Mouse (Mus musculus) large intestine, adult 2 months (tissue): ENCODE results near the gene Elf5. TPM values are rescaled to one million over a fixed set of nuclear protein-coding genes. Genes with fewer than 3 reads are reported as not detected.

Source experiments
- DNase-seq: peaks from one replicate; pipeline ENCODE4 v3.0.0-alpha.2; 2012; ENCODE audit warnings: low read depth, low spot score
- WGBS: fragments of 180-500 bp; shearing (Covaris S2); methylation state at CpG from one replicate; pipeline ENCODE4 v1.1.7; 2018; 5-methylcytosine and 5-hydroxymethylcytosine counted together
- polyA plus RNA-seq: library from polyadenylated mRNA; depleted of rRNA; stranded (reverse); fragments of >200 nt; gene quantifications from 2 replicates; pipeline ENCODE4 v1.2.3, GENCODE M21; 2012

Elf5 gene
- polyA plus RNA-seq, 1 experiment = 0.09 TPM

- no peak for DNase-seq
Observed at GRCm38 (mm10) chr2:103466272-103466671, 54.8 kb downstream of the Elf5 start.

GRCm38 (mm10) chr2:103466984-103467588, 55.6 kb downstream of the Elf5 start:
- peak; percentile 55 for DNase-seq
- WGBS = 34% methylated on average over 10 of the region's 10 CpGs

More at GRCm38 (mm10) chr2:103466272-103466671, 54.8 kb downstream of the Elf5 start:
- WGBS = 73% methylated on average over 3 of the region's 3 CpGs

- 96% methylated on average over 3 of the region's 3 CpGs for WGBS
- DNase-seq = no peak
Observed at GRCm38 (mm10) chr2:103473362-103473761, 61.9 kb downstream of the Elf5 start.

- 89% methylated on average over 2 of the region's 2 CpGs for WGBS
Observed at GRCm38 (mm10) chr2:103476180-103476579, 64.7 kb downstream of the Elf5 start.

GRCm38 (mm10) chr2:103476657-103477056, 65.2 kb downstream of the Elf5 start:
- no peak for DNase-seq
- WGBS = 86% methylated on average over 11 of the region's 11 CpGs

More at GRCm38 (mm10) chr2:103476180-103476579, 64.7 kb downstream of the Elf5 start:
- DNase-seq = no peak

- DNase-seq = peak; percentile 51
- WGBS = 33% methylated on average over 4 of the region's 4 CpGs
Observed at GRCm38 (mm10) chr2:103477456-103477855, 66.0 kb downstream of the Elf5 start.

- DNase-seq = no peak
Observed at GRCm38 (mm10) chr2:103478326-103478725, 66.8 kb downstream of the Elf5 start.

GRCm38 (mm10) chr2:103480240-103480639, 68.8 kb downstream of the Elf5 start:
- no peak for DNase-seq
- WGBS = 79% methylated on average over 8 of the region's 8 CpGs

More at GRCm38 (mm10) chr2:103478326-103478725, 66.8 kb downstream of the Elf5 start:
- WGBS = 94% methylated on average over 3 of the region's 3 CpGs

- DNase-seq = no peak
- 83% methylated on average over 4 of the region's 4 CpGs for WGBS
Observed at GRCm38 (mm10) chr2:103480871-103481270, 69.4 kb downstream of the Elf5 start.

GRCm38 (mm10) chr2:103481314-103482231, 70.1 kb downstream of the Elf5 start:
- DNase-seq = no peak

GRCm38 (mm10) chr2:103483289-103483985, 71.9 kb downstream of the Elf5 start:
- WGBS = 39% methylated on average over 7 of the region's 7 CpGs
- no peak for DNase-seq

More at GRCm38 (mm10) chr2:103481314-103482231, 70.1 kb downstream of the Elf5 start:
- 85% methylated on average over 11 of the region's 11 CpGs for WGBS

- 12% methylated on average over 5 of the region's 5 CpGs for WGBS
- no peak for DNase-seq
Observed at GRCm38 (mm10) chr2:103483986-103484520, 72.6 kb downstream of the Elf5 start.

- peak; percentile 85 for DNase-seq
- under 1% methylated on average over 41 of the region's 41 CpGs for WGBS
Observed at GRCm38 (mm10) chr2:103484617-103485401, 73.3 kb downstream of the Elf5 start, which contains the start of gene Cat. Cat (minus strand) TSS chr2:103485160.

GRCm38 (mm10) chr2:103492526-103492925, 81.0 kb downstream of the Elf5 start:
- 53% methylated on average over 4 of the region's 4 CpGs for WGBS
- DNase-seq = no peak

- no peak for DNase-seq
- WGBS = 41% methylated on average over 4 of the region's 4 CpGs
Observed at GRCm38 (mm10) chr2:103493827-103494226, 82.3 kb downstream of the Elf5 start.

GRCm38 (mm10) chr2:103495633-103496418, 84.3 kb downstream of the Elf5 start:
- 73% methylated on average over 6 of the region's 6 CpGs for WGBS
- DNase-seq = no peak
